Mouse (Mus musculus) MEL (cell line): ENCODE data around the gene Lce3f. TPM values are rescaled to one million over a fixed set of nuclear protein-coding genes. Genes with fewer than 3 reads are reported as not detected.

Experiments
- DNase-seq: peaks from one replicate; pipeline ENCODE4 v3.0.0; 2011; ENCODE audit warnings: low read depth, low spot score
- H3K27ac ChIP-seq: 2 replicates; pipeline ENCODE4 v1.5.1; 2012; ENCODE audit warnings: low read depth, mild to moderate bottlenecking, control low read depth, low read length, moderate library complexity; ENCODE audit not compliant: control insufficient read depth
- H3K27me3 ChIP-seq, 2 experiments: fragments of 150-350 bp in 1 of 2; sonication (generic) in 1 of 2; 2 replicates each; pipeline ENCODE4 v1.6.1; 2012; ENCODE audit warnings: low read length in 2 of 2, mild to moderate bottlenecking in 2 of 2, improper control_type of control experiment in 1 of 2, moderate library complexity in 1 of 2; ENCODE audit not compliant: insufficient read depth in 2 of 2, control insufficient read depth in 1 of 2
- H3K36me3 ChIP-seq, 2 experiments: 2 replicates each; pipeline ENCODE4 v1.6.1; 2012 to 2014; ENCODE audit warnings: low read length in 2 of 2, improper control_type of control experiment in 1 of 2, inconsistent platforms in 1 of 2, mild to moderate bottlenecking in 1 of 2; ENCODE audit not compliant: insufficient read depth in 2 of 2, control insufficient read depth in 1 of 2
- H3K4me1 ChIP-seq, 2 experiments: fragments of 150-350 bp in 1 of 2; sonication (generic) in 1 of 2; 2 replicates each; pipeline ENCODE4 v1.6.1; 2012; ENCODE audit warnings: low read length in 2 of 2, improper control_type of control experiment in 1 of 2, mild to moderate bottlenecking in 1 of 2; ENCODE audit not compliant: insufficient read depth in 2 of 2, control insufficient read depth in 1 of 2
- H3K4me3 ChIP-seq, 2 experiments: fragments of 150-350 bp in 1 of 2; sonication (generic) in 1 of 2; 2 replicates each; pipeline ENCODE4 v1.5.1; 2012; ENCODE audit warnings: low read depth in 2 of 2, low read length in 2 of 2, mild to moderate bottlenecking in 2 of 2, moderate library complexity in 2 of 2, control low read depth in 1 of 2, improper control_type of control experiment in 1 of 2; ENCODE audit not compliant: control insufficient read depth in 1 of 2, insufficient read depth in 1 of 2
- H3K79me2 ChIP-seq: 2 replicates; pipeline ENCODE4 v1.6.1; 2012; ENCODE audit warnings: mild to moderate bottlenecking, low read length, moderate library complexity; ENCODE audit not compliant: control insufficient read depth, poor library complexity, insufficient read depth
- H3K9ac ChIP-seq: 2 replicates; pipeline ENCODE4 v1.6.1; 2012; ENCODE audit warnings: low read depth, mild to moderate bottlenecking, control low read depth, low read length, moderate library complexity; ENCODE audit not compliant: control insufficient read depth, poor library complexity, severe bottlenecking
- H3K9me3 ChIP-seq: fragments of 150-350 bp; sonication (generic); replicated peaks from 2 replicates; pipeline ENCODE4 v1.6.1; 2012; ENCODE audit warnings: mild to moderate bottlenecking, low read length, improper control_type of control experiment, moderate library complexity; ENCODE audit not compliant: insufficient read depth
- BHLHE40 ChIP-seq: IDR thresholded peaks from 2 replicates; pipeline ENCODE4 v1.6.1; 2012; ENCODE audit warnings: low read depth, mild to moderate bottlenecking, inconsistent platforms, low read length, improper control_type of control experiment, borderline replicate concordance
- CHD1 ChIP-seq: IDR thresholded peaks from 2 replicates; pipeline ENCODE4 v1.6.1; 2012; ENCODE audit warnings: low read depth, mild to moderate bottlenecking, inconsistent platforms, low read length, improper control_type of control experiment
- CTCF ChIP-seq, 3 experiments: IDR thresholded peaks in 2 of 3; conservative IDR thresholded peaks in 1 of 3; 2 replicates each; pipeline ENCODE4 v1.5.1; 2011 to 2012; ENCODE audit warnings: low read length in 3 of 3, low read depth in 2 of 3, mild to moderate bottlenecking in 2 of 3, improper control_type of control experiment in 1 of 3, inconsistent platforms in 1 of 3, mixed read lengths in 1 of 3, moderate library complexity in 1 of 3; ENCODE audit not compliant: control insufficient read depth in 1 of 3, insufficient read depth in 1 of 3, poor library complexity in 1 of 3, severe bottlenecking in 1 of 3
- ELF1 ChIP-seq: IDR thresholded peaks from 2 replicates; pipeline ENCODE4 v1.6.1; 2014; ENCODE audit warnings: low read depth, mild to moderate bottlenecking, inconsistent platforms, low read length, improper control_type of control experiment, moderate library complexity
- ETS1 ChIP-seq: IDR thresholded peaks from 2 replicates; pipeline ENCODE4 v1.6.1; 2012; ENCODE audit warnings: low read depth, mild to moderate bottlenecking, inconsistent platforms, low read length, improper control_type of control experiment, moderate library complexity
- GABPA ChIP-seq: IDR thresholded peaks from 2 replicates; pipeline ENCODE4 v1.6.1; 2012; ENCODE audit warnings: low read depth, mild to moderate bottlenecking, inconsistent platforms, low read length, improper control_type of control experiment, moderate library complexity
- GATA1 ChIP-seq: IDR thresholded peaks from 2 replicates; pipeline ENCODE4 v1.6.1; 2011; ENCODE audit warnings: low read depth, low read length, improper control_type of control experiment
- HCFC1 ChIP-seq: IDR thresholded peaks from 2 replicates; pipeline ENCODE4 v1.6.1; 2012; ENCODE audit warnings: low read depth, mild to moderate bottlenecking, inconsistent platforms, low read length, improper control_type of control experiment, moderate library complexity
- KAT2A ChIP-seq: conservative IDR thresholded peaks from 2 replicates; pipeline ENCODE4 v1.6.1; 2012; ENCODE audit warnings: low read depth, low read length, improper control_type of control experiment, inconsistent platforms
- MAFK ChIP-seq: IDR thresholded peaks from 2 replicates; pipeline ENCODE4 v1.6.1; 2011; ENCODE audit warnings: low read depth, mild to moderate bottlenecking, low read length, improper control_type of control experiment, borderline replicate concordance
- MAZ ChIP-seq: IDR thresholded peaks from 2 replicates; pipeline ENCODE4 v1.6.1; 2012; ENCODE audit warnings: low read depth, mild to moderate bottlenecking, inconsistent platforms, low read length, improper control_type of control experiment
- MXI1 ChIP-seq: IDR thresholded peaks from 2 replicates; pipeline ENCODE4 v1.6.1; 2011; ENCODE audit warnings: mild to moderate bottlenecking, low read depth, low read length, improper control_type of control experiment
- MYB ChIP-seq: IDR thresholded peaks from 2 replicates; pipeline ENCODE4 v1.6.1; 2011; ENCODE audit warnings: mild to moderate bottlenecking, low read depth, low read length, improper control_type of control experiment
- MYC ChIP-seq: IDR thresholded peaks from 2 replicates; pipeline ENCODE4 v1.6.1; 2011; ENCODE audit warnings: low read depth, mild to moderate bottlenecking, low read length, improper control_type of control experiment, moderate library complexity
- NELFE ChIP-seq: IDR thresholded peaks from 2 replicates; pipeline ENCODE4 v1.6.1; 2011; ENCODE audit warnings: low read depth, low read length, improper control_type of control experiment
- POLR2A ChIP-seq, 2 experiments: IDR thresholded peaks; 2 replicates each; pipeline ENCODE4 v1.6.1; 2011 to 2012; ENCODE audit warnings: low read length in 2 of 2, mild to moderate bottlenecking in 2 of 2, control low read depth in 1 of 2, improper control_type of control experiment in 1 of 2, low read depth in 1 of 2, moderate library complexity in 1 of 2; ENCODE audit not compliant: control insufficient read depth in 1 of 2, insufficient read depth in 1 of 2, poor library complexity in 1 of 2
- POLR2AphosphoS5 ChIP-seq: IDR thresholded peaks from 2 replicates; pipeline ENCODE4 v1.6.1; 2012; ENCODE audit warnings: low read depth, borderline replicate concordance, mild to moderate bottlenecking, inconsistent platforms, low read length, moderate library complexity, mixed read lengths
- SIN3A ChIP-seq: IDR thresholded peaks from 2 replicates; pipeline ENCODE4 v1.6.1; 2012; ENCODE audit warnings: low read length, improper control_type of control experiment, inconsistent platforms
- SMC3 ChIP-seq: IDR thresholded peaks from 2 replicates; pipeline ENCODE4 v1.6.1; 2011; ENCODE audit warnings: low read depth, low read length, improper control_type of control experiment
- TAL1 ChIP-seq: IDR thresholded peaks from 2 replicates; pipeline ENCODE4 v1.6.1; 2012; ENCODE audit warnings: mild to moderate bottlenecking, inconsistent platforms, low read length, moderate library complexity, mixed read lengths
- TBP ChIP-seq: IDR thresholded peaks from 2 replicates; pipeline ENCODE4 v1.8.0; 2011; ENCODE audit warnings: low read depth, low read length, improper control_type of control experiment
- UBTF ChIP-seq: IDR thresholded peaks from 2 replicates; pipeline ENCODE4 v1.6.1; 2012; ENCODE audit warnings: low read depth, mild to moderate bottlenecking, inconsistent platforms, low read length, improper control_type of control experiment, moderate library complexity, borderline replicate concordance; ENCODE audit not compliant: insufficient read depth
- USF1 ChIP-seq: IDR thresholded peaks from 2 replicates; pipeline ENCODE4 v1.6.1; 2014; ENCODE audit warnings: low read depth, mild to moderate bottlenecking, inconsistent platforms, low read length, improper control_type of control experiment, moderate library complexity
- USF2 ChIP-seq, 2 experiments: IDR thresholded peaks; 2 replicates each; pipeline ENCODE4 v1.6.1; 2011 to 2012; ENCODE audit warnings: improper control_type of control experiment in 2 of 2, low read length in 2 of 2, borderline replicate concordance in 1 of 2, inconsistent platforms in 1 of 2, low read depth in 1 of 2, mild to moderate bottlenecking in 1 of 2; ENCODE audit not compliant: insufficient read depth in 1 of 2
- ZKSCAN1 ChIP-seq: IDR thresholded peaks from 2 replicates; pipeline ENCODE4 v1.6.1; 2012; ENCODE audit warnings: low read depth, mild to moderate bottlenecking, inconsistent platforms, low read length, improper control_type of control experiment, moderate library complexity
- ZMIZ1 ChIP-seq: IDR thresholded peaks from 2 replicates; pipeline ENCODE4 v1.6.1; 2012; ENCODE audit warnings: low read depth, mild to moderate bottlenecking, inconsistent platforms, low read length, improper control_type of control experiment, moderate library complexity
- ZNF384 ChIP-seq: IDR thresholded peaks from 2 replicates; pipeline ENCODE4 v1.6.1; 2012; ENCODE audit warnings: low read depth, mild to moderate bottlenecking, inconsistent platforms, low read length, improper control_type of control experiment
- polyA plus RNA-seq, 2 experiments: library from polyadenylated mRNA; stranded (reverse) in 1 of 2; unstranded in 1 of 2; fragments of >175 nt in 1 of 2; fragments of >200 nt in 1 of 2; gene quantifications; 2 replicates each; pipeline versions ENCODE4 v1.2.1 to v1.2.4; 2012; ENCODE audit warnings: low replicate concordance in 2 of 2, low read depth in 1 of 2; ENCODE audit not compliant: insufficient read length in 2 of 2, insufficient read depth in 1 of 2, missing spikeins in 1 of 2
- total RNA-seq: library from RNA; depleted of rRNA; stranded (reverse); fragments of 300-350 nt; gene quantifications from 2 replicates; pipeline ENCODE4 v1.2.3, GENCODE M21; 2012

The Lce3f gene
- total and polyA plus RNA-seq, 3 experiments, result not detected

DNA sequence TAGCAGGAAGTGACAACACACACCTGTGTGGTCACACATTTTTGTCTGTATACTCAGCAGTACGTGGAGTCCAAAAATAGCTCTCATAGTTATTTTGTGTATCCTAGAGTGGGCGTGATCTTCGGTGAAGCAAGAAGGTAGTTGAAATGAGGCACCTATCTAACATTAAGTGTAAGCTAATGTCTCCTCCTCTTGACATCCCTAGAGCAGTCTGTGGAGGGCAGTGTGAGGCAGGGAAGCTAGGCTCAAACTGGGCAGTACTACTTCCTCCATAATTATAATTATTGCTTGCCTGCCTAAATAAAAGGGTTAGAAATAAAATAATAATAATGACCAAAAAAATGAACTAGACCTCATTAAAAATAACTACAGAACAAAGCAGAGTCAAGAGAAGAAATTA lies 8.6 kb downstream of the Lce3f start:
- no peaks in the 10 kb centered on the region for H3K4me1 ChIP-seq
- H3K4me3 ChIP-seq, result no peak overlapping the region
- H3K36me3 ChIP-seq, result no peaks in the 10 kb centered on the region
- H3K9ac ChIP-seq, result no peak overlapping the region
- no peaks in the 10 kb centered on the region for H3K79me2 ChIP-seq
- H3K27me3 ChIP-seq, result no peaks in the 10 kb centered on the region
- TF ChIP-seq CTCF (IDR thresholded peaks at IDR 0.05 in 2 of 3, conservative IDR thresholded peaks at IDR 0.05 in 1 of 3; ENCODE audit: control insufficient read depth in 1 of 3, insufficient read depth in 1 of 3, low read depth in 2 of 3, low read length in 3 of 3, poor library complexity in 1 of 3, severe bottlenecking in 1 of 3), result no peak
- no peak for TF ChIP-seq MYB
- TF ChIP-seq ZNF384, result no peak
- TF ChIP-seq TAL1, result no peak
- no peak for TF ChIP-seq TBP
- TF ChIP-seq MXI1, result no peak
- no peak for TF ChIP-seq POLR2AphosphoS5
- no peak for TF ChIP-seq NELFE
- TF ChIP-seq ZKSCAN1, result no peak
- no peak for TF ChIP-seq GATA1
- TF ChIP-seq USF1, result no peak
- no peak for TF ChIP-seq SMC3
- no peak for TF ChIP-seq UBTF
- TF ChIP-seq, all 39 proteins: peak for 0
- Histone ChIP-seq H3K27ac (no peak overlapping the region), H3K9me3 (no peaks in the 10 kb centered on the region)
- no peak for DNase-seq

DNA sequence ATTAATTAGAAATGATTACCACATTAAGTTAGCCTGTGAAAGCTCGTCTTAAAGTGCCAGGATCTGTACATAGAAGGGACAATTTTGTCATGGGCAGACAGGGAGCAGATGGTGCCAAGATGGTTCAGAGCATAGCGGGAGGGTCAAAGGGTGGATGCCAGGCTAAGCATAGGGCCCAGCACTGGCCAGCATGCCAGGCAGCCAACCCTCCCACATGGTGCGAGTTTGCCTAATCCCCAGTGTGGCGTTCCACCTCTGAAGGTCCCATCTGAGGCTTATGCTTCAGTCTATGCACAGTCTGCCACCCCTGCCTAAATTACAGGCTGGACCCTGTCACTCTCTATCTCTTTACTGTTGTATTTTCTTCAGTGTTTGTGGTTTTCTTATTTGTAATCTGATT lies 10.8 kb downstream of the Lce3f start:
- Histone ChIP-seq H3K36me3 (no peaks in the 10 kb centered on the region), H3K4me3 (no peak overlapping the region), H3K4me1 (no peaks in the 10 kb centered on the region), H3K27me3 (no peaks in the 10 kb centered on the region), H3K9me3 (no peaks in the 10 kb centered on the region), H3K27ac (no peak overlapping the region), H3K79me2 (no peaks in the 10 kb centered on the region), H3K9ac (no peak overlapping the region)
- DNase-seq, result no peak
- TF ChIP-seq MAFK (no peak), MXI1 (no peak), ELF1 (no peak), HCFC1 (no peak), ZNF384 (no peak)

DNA sequence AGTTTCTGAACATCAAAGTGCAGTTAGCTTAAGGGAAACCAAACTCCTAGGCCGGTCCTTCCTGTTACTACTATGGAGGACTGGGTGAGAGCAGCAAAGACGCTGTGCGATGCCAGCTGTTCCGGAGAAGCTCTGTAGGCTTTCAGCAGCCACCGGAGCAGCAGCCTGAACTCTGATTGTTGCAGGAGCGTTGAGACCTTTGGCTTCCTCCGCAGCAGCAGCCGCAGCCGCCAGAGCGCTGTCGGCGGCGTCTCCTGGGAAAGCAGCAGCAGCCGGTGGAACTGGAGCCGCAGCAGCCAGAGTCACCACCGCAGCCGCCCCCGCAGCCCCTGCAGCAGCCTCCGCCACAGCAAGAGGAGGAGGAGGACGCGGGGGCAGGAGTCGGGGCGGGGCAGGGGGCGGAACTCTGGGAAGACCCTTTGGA lies 22.4 kb downstream of the Lce3f start:
- Histone ChIP-seq H3K4me1 (no peaks in the 10 kb centered on the region), H3K79me2 (no peaks in the 10 kb centered on the region), H3K9ac (no peak overlapping the region), H3K36me3 (no peaks in the 10 kb centered on the region), H3K4me3 (no peak overlapping the region), H3K27me3 (no peaks in the 10 kb centered on the region), H3K27ac (no peak overlapping the region), H3K9me3 (no peaks in the 10 kb centered on the region)
- DNase-seq, result no peak
- TF ChIP-seq BHLHE40, result no peak
- no peak for TF ChIP-seq POLR2A (IDR thresholded peaks at IDR 0.05; ENCODE audit: control insufficient read depth in 1 of 2, insufficient read depth in 1 of 2, low read depth in 1 of 2, low read length in 2 of 2, poor library complexity in 1 of 2)
- TF ChIP-seq MAZ, result no peak
- no peak for TF ChIP-seq MAFK
- no peak for TF ChIP-seq UBTF
- no peak for TF ChIP-seq SIN3A
- no peak for TF ChIP-seq USF2 (IDR thresholded peaks at IDR 0.05; ENCODE audit: borderline replicate concordance in 1 of 2, insufficient read depth in 1 of 2, low read depth in 1 of 2, low read length in 2 of 2)
- TF ChIP-seq SMC3, result no peak
- TF ChIP-seq MYC, result no peak
- no peak for TF ChIP-seq ETS1
- TF ChIP-seq KAT2A, result no peak
- TF ChIP-seq ZMIZ1, result no peak
- no peak for TF ChIP-seq GABPA
- TF ChIP-seq CHD1, result no peak
- TF ChIP-seq HCFC1, result no peak
